Mouse (Mus musculus) urinary bladder, postnatal 25 days (tissue): ENCODE measurements around the gene Efnb1.

Experiments
- DNase-seq: peaks from one replicate; pipeline ENCODE4 v3.0.0; 2022; ENCODE audit warnings: low spot score

Efnb1 gene

DNA sequence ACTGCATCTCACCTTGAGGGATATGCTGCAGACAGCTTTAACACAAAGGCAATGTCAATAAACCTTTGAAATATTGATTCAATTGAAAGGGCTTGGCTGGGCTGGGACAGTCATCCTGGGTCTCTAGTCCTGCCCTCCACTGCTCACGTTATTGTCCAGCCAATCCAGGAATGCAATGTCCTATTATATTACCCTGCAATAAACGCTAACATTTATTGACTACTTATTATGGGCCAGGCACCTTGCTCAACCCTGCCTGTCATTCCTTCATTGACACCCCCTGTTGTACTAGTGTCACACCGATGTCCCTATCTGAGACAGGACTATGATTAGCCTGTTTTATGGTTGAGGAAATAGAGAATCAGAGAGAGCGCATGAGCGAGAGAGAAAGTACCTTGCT is 18.4 kb downstream of the Efnb1 start:
- DNase-seq: no peak

DNA sequence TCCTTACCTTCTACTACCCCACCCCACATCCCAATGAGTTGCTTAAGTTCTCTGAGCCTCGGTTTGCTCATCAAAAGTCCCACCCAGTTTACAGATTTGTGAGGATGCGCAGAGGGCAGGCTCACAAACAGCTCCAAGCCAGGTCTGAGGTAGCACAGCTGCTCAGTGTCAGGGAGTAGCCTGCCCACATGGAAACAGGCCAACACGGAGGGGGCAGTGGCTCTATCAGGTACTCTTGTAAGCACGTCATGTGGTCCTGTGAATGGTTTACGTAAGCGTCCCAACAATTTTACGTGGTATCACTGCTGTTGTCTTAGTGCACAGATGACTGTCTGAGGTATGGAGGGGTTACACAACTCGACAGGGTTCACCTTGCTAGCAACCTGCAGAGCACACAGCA is 23.1 kb downstream of the Efnb1 start:
- no peak for DNase-seq

DNA sequence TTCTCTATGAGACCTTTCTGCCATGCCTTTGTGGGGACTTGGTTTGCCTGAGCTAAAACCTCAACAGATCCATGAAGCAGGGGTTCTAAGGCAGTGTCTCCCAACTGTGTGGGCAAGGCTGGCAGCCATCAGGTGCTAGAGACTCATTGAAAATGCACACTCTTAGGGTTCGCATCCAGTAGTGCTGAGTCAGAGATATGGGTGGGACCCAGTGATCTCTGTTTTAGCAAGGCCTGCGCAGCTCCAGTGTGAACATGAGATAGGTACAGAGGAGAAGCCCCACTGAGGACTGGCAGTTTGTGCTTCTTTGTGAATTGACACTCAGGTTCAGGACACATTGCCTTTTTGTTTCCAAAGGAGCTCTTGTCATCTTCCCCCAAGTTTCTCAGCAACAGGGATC is 28.2 kb downstream of the Efnb1 start:
- no peak for DNase-seq

DNA sequence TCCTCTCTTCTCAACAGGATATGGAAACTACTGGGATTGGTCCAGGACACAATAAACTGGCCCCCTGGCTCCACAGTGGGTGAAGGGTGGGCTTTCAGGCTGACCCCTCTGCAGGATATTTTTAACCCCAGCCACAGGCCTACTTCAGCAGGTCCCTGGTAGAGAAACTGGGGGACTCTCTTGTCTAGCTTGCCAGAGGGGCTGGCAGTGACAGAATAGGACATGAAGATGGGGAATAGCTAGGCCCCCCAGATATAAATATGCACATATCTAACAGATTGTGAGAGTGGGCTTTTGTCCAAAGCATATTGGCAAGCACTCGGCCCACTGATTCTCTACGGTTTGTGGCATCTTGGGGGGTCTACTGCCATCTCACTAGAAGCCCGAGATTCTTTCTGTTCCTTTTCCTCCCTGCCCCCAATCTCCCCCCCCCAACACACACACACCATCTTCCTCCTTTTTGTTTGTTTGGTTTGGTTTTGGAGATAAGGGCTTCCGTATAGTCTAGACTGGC is 29.0 kb downstream of the Efnb1 start:
- DNase-seq: no peak

DNA sequence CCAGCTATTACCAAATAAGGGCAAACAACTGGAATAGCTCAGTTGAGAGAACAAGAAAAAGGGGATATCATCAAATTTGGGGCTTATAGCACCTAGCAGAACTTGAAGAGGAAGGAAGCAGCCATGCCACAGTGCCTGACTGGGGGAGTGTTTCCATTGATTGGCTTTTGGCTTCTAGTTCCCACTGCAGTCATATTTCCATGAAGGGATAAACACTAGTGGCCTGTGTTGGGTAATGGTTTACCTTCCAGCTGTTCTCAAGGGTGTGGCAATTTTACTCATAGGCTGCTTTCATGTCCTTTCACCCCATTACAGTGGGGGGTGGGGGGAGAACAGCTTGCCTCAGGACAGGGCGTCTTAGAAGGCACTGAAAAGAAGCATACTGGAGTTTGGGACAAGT is 31.1 kb downstream of the Efnb1 start:
- no peak for DNase-seq

DNA sequence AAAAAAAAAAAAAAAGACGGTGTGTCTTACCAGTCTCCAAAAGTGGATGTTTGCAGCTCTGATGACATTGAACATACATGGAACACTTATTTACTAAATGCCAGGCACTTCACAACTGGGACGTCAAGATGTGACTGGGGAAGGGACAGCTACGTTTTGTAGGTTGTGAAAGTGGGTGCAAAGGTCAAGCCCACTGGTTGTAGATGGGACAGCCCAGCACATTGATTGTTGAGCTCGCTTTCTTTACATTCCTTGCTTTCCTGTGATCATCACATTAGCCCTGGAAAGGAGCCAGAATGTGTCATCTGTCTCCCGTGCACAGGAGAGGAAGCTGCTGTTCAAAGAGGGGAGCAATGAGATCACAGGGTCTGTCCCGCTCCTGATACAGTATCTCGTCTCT is 31.6 kb downstream of the Efnb1 start:
- DNase-seq: no peak

DNA sequence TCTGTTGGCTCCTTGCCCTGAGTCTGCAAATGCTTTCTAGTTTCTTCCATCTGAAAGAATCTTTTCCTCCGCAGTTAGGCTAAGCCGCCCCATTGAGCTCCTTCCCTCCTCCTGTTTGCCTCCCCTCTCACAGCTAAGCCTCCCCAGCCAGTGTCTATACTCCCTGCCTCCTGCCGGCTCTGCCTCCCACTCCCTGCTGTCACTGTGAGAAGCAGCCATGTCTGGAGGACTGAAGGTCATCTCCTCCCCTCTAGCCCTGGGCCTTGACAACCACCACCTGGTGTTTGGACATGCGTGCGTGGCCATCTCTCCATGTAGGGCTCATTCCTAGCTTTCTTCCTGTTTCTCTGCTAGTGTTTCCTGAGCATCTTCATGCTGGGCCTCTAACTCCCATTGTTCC is 36.4 kb downstream of the Efnb1 start:
- no peak for DNase-seq

DNA sequence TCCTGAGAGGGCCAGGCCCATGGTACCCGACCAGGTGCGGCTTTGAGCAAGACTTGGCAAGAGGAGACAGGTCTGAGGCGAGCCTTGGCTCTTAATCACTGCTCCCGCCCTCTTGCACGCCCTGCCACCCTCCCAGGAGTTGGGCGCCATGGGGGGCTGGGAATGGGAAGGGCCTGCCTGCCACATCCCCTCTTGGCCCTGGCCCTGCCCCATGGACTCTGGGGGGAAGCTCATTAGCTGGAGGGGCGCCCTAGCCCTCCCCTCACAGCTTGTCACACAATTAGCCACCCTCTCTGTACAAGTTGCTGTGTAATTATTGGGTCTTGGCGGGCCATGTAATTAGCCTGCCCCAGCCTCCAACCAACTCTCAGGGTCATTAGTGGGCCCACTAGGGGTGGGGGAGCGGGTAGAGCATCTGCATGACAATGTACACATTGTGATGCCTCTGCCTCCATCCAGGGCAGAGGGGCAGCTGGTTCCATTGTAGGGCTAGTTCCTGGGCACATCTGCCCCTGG is 49.2 kb downstream of the Efnb1 start:
- peak; percentile 11 for DNase-seq

DNA sequence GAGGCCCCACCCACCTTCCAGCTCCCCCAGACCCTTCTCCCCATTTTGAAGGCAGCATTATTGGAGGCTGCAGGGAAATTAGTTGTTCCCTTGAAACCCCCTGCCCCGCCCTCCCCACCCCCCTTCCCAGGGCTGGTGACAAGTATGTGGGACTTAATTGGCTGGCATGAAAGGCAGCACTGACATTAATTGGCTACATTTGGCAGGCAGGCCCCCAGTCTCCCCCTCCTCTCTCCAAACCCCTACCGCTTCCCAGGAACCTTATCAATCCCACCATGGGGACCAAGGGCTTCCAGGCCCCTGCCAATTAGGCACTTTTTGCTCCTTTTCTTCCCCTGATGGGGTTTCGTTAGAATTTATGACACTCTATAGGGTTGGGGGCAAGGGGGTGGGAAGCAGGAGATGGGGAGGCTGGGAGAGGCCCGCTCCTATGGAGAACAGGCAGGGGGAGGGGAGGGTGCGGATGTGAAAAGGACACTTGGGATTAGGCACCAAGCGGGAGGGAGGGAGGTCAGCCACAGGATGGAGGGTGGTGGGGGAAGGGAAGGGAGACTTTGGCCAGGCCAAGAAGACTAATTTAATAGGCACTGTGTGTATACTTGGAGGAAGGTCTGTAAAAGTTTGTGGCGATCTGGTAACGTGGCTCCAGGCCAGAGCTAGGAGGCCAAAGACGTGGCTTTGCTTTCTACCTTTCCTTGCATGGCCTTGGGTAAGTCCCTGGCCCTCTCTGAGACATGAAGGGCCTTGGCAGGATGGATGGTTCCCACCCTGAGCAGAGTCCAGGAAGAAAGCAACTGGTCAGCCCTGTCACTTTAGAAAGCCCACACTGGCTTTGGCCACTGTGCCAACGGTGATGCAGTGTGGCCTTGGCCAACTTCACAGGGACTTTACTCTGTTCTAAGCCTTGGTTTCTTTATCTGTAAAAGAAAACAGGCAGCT is 50.8 kb downstream of the Efnb1 start:
- no peak for DNase-seq

DNA sequence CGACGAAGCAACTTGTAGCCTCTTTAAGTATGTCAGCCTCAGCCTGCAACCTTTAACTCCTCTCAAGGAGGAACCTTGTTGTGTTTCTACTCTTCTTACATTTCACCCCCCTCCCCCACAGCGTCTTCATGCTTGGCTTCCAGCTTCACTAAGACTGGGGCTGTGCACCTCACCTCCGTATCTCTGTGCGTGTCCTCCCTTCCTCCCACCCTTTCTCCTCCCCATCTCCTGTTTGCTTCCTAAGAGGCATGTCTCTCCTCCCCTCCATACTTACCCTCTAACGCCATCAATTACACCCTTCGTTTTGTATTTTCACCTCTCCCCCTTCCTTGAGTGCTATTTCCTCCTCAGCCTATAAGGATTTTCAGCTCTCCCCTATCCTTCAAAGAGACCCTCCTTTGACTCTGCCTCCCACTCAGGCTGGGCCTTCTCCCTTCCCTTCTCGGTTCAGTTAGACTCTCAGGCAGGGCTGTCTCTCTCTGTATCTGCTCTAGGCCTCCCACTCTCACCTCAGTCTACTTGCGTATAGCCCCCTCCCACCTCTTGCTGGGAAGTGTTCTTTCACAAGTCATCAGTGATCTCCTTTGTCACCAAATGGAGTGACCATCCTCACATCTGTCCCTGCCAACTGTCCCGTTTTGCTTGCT is 55.6 kb downstream of the Efnb1 start:
- no peak for DNase-seq

DNA sequence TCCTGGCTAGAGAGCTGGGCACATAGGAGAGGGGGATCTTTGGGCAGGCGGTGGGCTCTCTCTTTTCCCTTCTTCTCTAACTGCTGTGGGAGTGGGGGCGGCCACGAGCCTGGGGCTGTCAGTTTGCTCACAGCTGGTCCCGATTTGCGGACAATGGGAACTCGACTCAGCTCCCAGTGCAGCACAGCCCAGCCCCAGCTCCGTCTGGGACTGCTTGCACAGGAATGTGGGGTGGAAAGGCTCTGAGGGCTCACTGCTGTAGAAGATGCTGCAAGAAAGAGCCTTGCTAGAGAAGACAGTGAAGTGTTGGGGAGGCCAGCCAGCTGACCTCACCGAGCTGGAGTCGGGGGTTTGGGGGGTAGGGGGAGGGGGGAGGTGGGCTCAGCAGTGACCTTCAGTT is 61.0 kb downstream of the Efnb1 start:
- DNase-seq: no peak

DNA sequence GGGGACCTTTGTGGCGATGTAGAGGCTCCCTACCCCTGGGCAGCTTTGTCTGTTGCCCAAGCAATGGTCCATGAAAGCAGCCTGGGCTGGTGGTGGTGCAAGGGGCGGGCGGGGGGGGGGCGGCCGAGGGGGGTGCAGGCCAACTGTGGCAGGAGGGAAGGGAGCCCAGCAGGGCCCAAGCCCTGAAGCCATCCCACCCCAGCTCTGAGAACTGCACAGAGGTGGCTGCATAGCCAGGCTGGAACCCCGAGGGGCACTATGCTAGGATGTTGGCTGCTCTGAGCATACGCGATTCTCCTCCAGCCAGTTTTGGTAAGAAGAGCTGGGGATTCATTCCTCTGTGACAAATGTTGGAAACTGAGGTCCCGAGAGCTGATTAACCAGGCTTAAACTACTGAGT is 62.6 kb downstream of the Efnb1 start:
- DNase-seq: no peak
